Mouse (Mus musculus): ENCODE data around the gene Mansc4.

- TF ChIP-seq CTCF (IDR thresholded peaks at IDR 0.05; ENCODE audit: low read depth, low read length) (no peak), POLR2A (IDR thresholded peaks at IDR 0.05; ENCODE audit: borderline replicate concordance, low read depth, low read length) (no peak)
Observed at GRCm38 (mm10) chr6:147088517-147088916, 1.7 kb upstream of the Mansc4 start.
